Mouse (Mus musculus): ENCODE results near the gene Prss37. TPM values are rescaled to one million over a fixed set of nuclear protein-coding genes. Genes with fewer than 3 reads are reported as not detected.

Prss37 gene
- polyA plus RNA-seq, 1 experiment from 2014 or later: not detected

Other genes with a start within 250 kb of the Prss37 start
- 39.4 and 43.5 TPM in 2 replicates for gene Agk, start 194.3 kb downstream of the Prss37 start, polyA plus RNA-seq (2015; fragmentation: Nextera tagmentation; extraction: Ambion mirVana)
- gene E330009J07Rik, start 83.4 kb downstream of the Prss37 start, polyA plus RNA-seq (2015; fragmentation: Nextera tagmentation; extraction: Ambion mirVana): 32.1 and 39.5 TPM in 2 replicates
- 0.08 and 0.10 TPM in 2 replicates for gene Wee2, start 80.4 kb downstream of the Prss37 start, polyA plus RNA-seq (2015; fragmentation: Nextera tagmentation; extraction: Ambion mirVana)
- gene Ssbp1, start 48.2 kb downstream of the Prss37 start, polyA plus RNA-seq (2015; fragmentation: Nextera tagmentation; extraction: Ambion mirVana): 184 and 193 TPM in 2 replicates
- 0.21 TPM in 1 of 2 replicates, not detected in the other for gene Tas2r137, start 28.3 kb downstream of the Prss37 start, polyA plus RNA-seq (2015; fragmentation: Nextera tagmentation; extraction: Ambion mirVana)
- 0.22 TPM in 1 of 2 replicates, not detected in the other for gene Tas2r108, start 26.0 kb downstream of the Prss37 start, polyA plus RNA-seq (2015; fragmentation: Nextera tagmentation; extraction: Ambion mirVana)
- gene Olfr461, start 35.5 kb upstream of the Prss37 start, polyA plus RNA-seq (2015; fragmentation: Nextera tagmentation; extraction: Ambion mirVana): 0.22 and 0.25 TPM in 2 replicates
- gene Olfr460, start 50.0 kb upstream of the Prss37 start, polyA plus RNA-seq (2015; fragmentation: Nextera tagmentation; extraction: Ambion mirVana): not detected in 2 replicates
- 0.40 and 0.41 TPM in 2 replicates for gene Clec5a, start 66.3 kb upstream of the Prss37 start, polyA plus RNA-seq (2015; fragmentation: Nextera tagmentation; extraction: Ambion mirVana)
- not detected in 2 replicates for gene Tas2r138, start 93.8 kb upstream of the Prss37 start, polyA plus RNA-seq (2015; fragmentation: Nextera tagmentation; extraction: Ambion mirVana)
- 0.06 TPM in 1 of 2 replicates, not detected in the other for gene Mgam, start 109.3 kb upstream of the Prss37 start, polyA plus RNA-seq (2015; fragmentation: Nextera tagmentation; extraction: Ambion mirVana)

Measured in forebrain, embryonic 13.5 days (tissue).